Mouse (Mus musculus) heart, postnatal 36 days (tissue): ENCODE measurements around the gene Clec11a. TPM values are rescaled to one million over a fixed set of nuclear protein-coding genes. Genes with fewer than 3 reads are reported as not detected.
A peak's percentile ranks its signal among the peaks of the same experiment; 100 is the strongest.

Source experiments
- DNase-seq, 2 experiments: peaks; one replicate each; pipeline ENCODE4 v3.0.0; 2021 to 2022
- intact Hi-C: fragments of 180-260 bp; cut with DNase I; formaldehyde crosslinking; loops from one replicate; pipeline ENCODE4 v1.15.1; 2025
- total RNA-seq, 2 experiments: library from RNA; stranded (reverse); gene quantifications; 2 replicates each; pipeline ENCODE4 v1.2.3; 2021

Clec11a gene
- under 1 TPM; 0.75 to 0.84 TPM for total RNA-seq

DNA sequence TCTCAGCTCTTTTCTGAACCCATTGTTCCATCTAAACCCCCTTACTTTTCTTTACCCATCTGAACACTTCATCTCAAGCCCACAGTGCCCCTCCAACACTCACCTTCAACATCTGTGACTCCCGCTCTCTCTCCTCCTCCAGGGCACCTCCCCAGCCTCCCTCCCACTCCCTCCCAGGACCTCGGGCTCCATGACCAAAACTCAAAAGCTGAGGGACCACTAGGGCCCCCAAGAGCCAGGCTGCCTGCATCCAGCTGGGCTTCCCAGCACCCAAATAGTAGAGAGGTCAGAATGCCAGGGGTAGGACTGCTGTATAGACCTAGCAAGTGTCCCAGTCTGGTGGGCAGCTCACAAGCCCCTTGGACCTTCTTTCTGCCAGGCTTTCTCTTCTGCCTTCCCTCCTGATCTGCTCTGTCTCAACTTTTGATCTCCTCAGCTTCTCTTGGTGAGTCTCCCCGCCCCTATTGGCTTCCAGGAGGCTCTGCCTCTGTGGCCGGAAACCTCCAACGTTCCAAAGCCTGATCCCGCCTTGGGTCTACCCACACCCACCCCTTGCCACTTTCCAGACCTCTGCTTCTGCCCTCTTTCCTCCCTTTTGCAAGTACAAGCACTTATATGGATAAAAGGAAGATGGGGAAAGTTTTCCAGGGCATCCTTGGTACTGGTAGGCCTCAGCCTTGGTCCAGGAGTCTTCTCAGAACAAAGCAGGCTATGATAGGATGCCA is at the start of gene Clec11a:
Gene Clec11a (minus strand): TSS at position 387 of the 725 bp plus-strand sequence.
- intact Hi-C loops: loop anchor here (5.0 to 10.0 kb wide), 3 partner anchors 44 to 1728 kb away; partner anchors contain the start of genes Abcc6, Gm15517 and Nomo1
- DNase-seq: no peak

DNA sequence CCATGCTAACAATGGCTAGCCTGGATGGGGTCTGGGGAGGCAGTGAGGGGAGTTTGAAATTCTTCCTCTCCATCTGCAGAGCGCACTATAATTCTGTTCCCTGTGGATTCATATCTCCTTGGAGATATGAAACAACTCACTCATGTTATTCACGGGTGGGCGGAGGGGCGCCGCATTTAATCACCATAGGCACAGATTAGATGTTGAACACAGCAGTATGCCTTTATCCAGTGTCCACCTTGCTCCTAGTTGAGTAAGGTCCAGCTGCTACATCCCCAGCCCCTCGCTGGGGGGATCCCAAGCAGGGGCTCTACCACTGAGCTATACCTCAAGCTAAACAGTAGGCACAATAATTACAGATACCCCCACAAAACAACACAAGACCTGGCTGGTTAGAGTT is 48.7 kb upstream of the Clec11a start:
- no peak for DNase-seq
- intact Hi-C loops: loop anchor here (10.0 kb wide), 1 partner anchor 51 kb away; the partner anchor contains the start of gene Clec11a

DNA sequence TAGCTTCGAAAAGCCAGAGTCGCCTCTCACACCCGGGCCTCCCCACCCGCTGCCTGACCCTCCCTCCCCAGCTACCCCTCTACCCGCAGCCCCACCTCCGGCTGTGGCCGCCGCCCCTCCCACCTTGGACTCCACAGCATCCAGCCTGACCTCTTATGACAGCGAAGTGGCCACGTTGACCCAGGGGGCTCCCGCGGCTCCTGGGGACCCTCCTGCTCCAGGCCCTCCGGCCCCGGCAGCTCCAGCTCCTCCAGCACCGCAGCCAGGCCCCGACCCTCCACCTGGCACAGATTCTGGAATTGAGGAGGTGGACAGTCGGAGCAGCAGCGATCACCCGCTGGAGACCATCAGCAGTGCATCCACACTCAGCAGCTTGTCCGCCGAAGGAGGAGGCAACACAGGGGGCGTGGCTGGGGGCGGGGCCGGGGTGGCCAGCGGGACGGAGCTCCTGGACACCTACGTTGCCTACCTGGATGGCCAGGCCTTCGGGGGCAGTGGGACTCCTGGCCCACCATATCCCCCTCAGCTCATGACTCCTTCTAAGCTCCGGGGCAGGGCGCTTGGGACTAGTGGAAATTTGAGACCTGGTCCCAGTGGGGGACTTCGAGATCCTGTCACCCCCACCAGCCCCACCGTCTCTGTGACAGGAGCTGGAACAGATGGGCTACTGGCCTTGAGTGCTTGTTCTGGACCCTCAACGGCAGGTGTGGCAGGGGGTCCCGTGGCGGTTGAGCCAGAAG is 47.1 kb upstream of the Clec11a start:
- no peak for DNase-seq
- intact Hi-C loops: loop anchor here (10.0 kb wide), 1 partner anchor 49 kb away; the partner anchor contains the start of gene Clec11a

DNA sequence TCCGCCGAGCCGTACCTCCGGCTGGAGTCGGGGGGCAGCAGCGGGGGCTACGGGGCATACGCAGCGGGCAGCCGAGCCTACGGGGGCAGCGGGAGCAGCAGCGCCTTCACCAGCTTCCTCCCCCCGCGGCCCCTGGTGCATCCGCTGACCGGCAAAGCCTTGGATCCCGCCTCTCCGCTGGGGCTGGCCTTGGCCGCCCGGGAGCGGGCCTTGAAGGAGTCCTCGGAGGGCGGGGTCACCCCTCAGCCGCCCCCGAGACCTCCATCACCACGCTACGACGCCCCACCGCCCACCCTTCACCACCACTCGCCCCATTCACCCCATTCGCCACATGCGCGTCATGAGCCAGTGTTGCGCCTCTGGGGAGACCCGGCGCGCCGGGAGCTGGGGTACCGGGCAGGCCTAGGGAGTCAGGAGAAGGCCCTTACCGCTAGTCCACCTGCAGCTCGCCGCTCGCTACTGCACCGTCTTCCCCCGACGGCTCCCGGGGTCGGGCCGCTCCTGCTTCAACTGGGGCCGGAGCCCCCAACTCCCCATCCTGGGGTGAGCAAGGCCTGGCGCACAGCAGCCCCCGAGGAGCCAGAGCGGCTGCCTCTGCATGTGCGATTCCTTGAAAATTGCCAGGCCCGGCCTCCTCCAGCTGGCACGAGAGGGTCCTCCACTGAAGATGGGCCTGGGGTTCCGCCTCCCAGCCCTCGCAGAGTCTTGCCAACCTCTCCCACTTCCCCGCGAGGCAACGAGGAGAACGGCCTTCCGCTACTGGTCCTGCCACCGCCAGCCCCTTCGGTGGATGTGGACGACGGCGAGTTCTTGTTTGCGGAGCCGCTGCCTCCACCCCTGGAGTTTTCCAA is 46.3 kb upstream of the Clec11a start:
- DNase-seq: no peak
- intact Hi-C loops: loop anchor here (10.0 kb wide), 1 partner anchor 48 kb away; the partner anchor contains the start of gene Clec11a

DNA sequence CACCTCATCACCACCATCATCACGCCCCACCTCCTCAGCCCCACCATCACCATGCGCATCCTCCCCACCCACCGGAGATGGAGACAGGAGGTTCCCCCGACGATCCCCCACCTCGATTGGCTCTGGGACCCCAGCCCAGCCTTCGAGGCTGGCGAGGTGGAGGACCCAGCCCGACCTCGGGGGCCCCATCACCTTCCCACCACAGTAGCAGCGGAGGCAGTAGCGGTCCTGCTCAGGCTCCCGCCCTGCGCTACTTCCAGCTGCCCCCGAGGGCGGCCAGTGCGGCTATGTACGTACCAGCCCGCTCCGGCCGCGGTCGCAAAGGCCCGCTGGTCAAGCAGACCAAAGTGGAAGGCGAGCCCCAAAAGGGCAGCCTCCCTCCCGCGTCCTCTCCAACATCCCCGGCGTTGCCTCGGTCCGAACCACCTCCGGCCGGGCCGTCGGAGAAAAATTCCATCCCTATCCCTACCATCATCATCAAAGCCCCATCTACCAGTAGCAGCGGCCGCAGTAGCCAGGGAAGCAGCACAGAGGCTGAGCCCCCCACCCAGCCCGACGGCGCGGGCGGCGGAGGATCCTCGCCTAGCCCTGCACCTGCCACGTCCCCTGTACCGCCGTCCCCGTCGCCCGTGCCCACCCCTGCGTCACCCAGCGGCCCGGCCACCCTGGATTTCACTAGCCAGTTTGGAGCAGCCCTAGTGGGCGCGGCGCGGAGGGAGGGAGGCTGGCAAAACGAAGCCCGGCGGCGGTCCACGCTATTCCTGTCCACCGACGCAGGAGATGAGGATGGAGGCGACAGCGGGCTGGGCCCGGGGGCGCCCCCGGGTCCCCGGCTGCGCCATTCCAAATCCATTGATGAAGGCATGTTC is 45.4 kb upstream of the Clec11a start:
- intact Hi-C loops: loop anchor here (1.0 to 10.0 kb wide), 2 partner anchors 47 to 90 kb away; partner anchors contain the start of gene Clec11a
- no peak for DNase-seq

DNA sequence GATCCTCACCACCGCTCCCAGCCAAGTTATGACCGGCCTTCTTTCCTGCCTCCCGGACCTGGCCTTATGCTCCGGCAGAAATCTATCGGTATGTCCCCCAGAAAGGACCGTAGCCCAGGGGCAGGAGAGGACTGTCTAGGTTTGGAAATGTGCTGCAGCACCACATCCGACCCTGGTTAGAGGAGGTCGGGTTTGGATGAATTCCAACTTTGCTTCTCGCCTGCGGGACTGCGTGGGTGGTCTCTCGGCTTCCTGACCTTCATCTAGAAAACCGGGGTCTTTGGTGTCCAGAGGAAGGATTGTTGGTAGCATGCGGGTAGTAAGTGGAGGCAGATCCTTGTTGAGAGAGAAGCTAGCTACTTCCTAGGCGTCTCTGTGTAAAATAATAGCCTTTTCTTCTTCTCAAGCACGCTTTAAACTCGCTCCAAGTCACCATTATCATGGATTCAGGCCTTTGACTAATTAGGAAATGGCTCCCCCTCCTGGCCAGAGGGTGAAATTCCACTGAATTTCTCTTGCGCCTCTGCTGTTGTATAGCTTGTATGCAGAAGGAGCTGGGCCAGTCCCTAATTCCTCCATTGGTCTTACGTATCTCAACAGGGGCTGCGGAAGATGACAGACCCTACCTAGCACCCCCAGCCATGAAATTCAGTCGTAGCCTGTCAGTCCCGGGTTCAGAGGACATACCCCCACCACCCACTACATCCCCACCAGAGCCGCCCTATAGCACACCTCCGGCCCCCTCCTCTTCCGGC is 44.4 kb upstream of the Clec11a start:
- intact Hi-C loops: loop anchor here (1.0 to 10.0 kb wide), 2 partner anchors 46 to 89 kb away; partner anchors contain the start of gene Clec11a
- peak; percentile 67 to 73 for DNase-seq

DNA sequence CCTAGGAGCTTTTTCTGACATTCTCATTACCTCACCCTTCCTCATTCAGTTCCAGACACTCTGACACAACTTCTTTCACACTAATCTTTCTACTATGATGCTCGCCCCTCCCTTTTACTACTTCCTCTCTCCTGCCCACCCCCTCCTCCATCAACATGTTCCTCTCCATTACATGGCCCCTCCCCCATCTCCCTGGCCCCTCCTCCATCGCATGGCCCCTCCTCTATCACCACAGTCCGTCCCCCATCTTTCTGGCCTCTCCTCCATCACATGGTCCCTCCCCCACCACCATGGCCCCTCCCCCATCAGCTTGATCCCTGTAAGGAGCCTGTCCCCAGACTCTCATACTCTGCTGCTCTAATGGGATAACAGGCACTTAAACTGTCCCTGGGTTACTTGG is 42.3 kb upstream of the Clec11a start:
- DNase-seq: no peak
- intact Hi-C loops: no loop called here

DNA sequence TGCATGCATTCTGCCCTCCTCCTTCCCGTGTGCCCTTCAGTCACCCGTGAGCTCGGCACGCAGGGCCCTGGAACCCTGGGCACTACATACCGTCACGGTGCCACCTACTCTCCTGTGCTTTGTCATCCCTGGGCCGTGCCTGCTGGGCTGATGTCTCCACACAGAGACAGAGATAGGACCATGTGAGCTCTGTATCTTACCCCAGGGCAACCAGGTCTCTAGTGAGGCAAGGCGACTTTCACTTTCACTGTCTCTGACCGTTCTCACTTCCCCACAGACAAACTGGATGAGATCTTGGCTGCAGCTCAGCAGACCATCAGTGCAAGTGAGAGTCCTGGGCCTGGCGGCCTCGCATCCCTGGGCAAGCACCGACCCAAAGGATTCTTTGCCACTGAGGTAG is 37.9 kb upstream of the Clec11a start:
- intact Hi-C loops: no loop called here
- no peak for DNase-seq

DNA sequence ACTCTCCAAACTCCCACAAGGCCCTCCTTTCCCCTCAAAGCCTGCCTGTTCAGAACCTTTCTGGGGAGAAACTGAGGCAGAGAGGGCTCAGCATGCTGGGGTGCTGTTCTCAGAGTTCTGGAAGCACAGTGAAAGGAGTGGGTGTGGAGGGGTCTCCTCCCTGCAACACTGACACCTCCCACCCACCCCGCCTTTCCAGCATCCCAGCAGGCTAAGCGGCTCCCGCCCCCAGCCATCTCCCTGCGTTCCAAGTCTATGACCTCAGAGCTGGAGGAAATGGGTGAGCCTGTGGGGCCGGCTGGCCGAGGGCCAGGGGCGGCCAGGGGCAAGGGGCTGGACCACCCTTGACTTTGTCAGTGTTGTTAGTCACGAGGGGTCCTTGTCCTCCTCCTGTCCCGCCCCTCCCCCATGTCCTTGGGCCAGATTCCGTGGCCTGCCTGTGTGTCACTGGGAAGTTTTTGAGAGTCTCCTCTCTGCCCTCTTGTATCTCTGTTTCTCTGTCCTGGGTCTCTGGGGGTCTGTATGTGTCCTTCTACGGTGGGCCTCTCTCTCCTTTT is 36.8 kb upstream of the Clec11a start:
- intact Hi-C loops: no loop called here
- no peak for DNase-seq

DNA sequence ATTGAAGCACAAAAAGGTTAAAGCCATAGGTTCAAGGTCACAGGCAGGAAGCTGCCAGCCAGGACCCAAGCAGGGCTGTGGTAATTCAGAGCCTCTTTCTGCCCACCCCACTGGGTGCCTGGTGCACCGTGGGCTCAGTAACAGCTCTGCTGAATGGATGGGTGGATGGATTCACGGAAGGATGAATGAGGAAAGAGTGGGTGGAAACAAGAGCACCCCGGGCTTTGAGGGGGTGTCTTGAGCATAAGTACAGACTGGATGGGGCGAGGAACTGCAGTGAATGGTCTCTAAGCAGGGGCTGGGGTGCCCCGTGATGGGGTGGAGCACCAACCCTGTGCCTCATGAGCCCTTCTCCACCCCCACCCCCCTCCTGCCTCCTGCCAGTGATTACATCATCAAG is 35.0 kb upstream of the Clec11a start:
- intact Hi-C loops: no loop called here
- no peak for DNase-seq

DNA sequence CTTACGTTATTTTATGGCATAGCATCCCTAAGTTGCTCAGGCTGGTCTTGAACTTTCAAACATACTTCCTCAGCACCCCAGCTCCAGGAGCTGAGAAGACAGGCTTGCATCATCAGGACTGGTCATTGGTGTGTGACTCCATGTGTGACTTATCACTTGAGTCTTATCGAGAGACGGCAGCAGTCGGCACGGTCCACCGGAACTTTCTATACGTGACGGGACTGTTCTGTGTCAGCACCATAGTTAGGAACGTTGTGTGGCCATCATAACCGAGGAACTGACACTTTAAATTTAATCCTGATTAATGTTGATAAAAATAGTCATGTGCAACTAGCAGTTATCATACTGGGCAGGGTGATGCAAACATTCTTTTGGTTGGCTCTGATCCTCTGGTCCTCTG is 34.4 kb upstream of the Clec11a start:
- intact Hi-C loops: no loop called here
- DNase-seq: no peak

DNA sequence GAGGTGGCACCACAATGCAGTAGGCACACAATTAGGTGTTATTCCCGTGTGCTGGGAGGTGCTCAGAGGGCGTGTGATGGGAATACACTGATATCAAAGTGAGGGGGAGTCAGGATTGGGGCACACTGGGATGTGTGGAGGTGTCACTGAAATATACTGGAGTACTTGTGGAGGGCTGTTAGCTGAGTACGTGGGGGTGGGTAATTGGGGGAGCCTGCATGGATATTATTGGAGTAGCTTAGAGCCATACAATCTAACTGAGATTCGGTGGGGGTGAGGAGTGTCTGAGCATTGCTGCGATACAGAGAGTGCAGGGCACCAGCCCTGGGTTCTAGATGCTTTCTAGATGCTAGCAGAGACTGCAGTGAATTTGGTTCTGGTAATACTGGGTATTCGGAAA is 33.5 kb upstream of the Clec11a start:
- no peak for DNase-seq
- intact Hi-C loops: no loop called here

DNA sequence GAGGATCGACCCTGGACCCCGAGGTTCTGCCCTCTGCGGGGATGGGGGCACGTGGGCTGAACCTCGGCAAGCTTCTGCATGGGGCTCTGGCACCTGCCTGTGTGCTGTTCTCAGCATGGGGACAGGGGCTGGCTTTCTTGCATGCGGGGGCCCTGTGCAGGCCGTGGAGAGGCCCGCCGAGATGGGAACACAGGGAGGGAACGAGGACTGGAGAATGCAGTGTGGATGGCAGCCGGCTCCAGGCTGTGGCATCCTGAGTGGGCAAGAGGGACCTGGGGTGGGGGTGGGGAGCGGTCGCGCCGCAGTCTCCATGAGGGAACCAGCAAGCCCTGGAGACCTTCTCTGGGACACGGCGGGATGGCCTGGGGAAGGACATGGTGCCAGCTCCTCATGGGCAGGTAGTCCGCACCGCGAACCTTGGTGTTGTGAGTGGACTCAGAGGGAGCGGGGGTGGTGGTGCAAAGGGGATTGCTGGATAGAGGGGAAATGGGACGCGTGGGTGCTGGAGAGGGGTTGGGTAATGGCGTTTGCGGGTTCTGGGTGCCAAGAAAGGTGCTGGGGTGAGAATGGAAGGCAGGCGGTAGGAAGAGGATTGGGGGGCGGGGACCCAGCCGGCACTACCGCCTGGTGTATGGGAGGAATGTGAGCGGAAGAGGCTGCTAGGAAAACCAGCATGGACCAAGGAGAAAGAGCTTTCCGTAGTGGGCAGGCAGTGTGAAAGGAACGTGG is 30.6 kb upstream of the Clec11a start:
- intact Hi-C loops: no loop called here
- DNase-seq: no peak

DNA sequence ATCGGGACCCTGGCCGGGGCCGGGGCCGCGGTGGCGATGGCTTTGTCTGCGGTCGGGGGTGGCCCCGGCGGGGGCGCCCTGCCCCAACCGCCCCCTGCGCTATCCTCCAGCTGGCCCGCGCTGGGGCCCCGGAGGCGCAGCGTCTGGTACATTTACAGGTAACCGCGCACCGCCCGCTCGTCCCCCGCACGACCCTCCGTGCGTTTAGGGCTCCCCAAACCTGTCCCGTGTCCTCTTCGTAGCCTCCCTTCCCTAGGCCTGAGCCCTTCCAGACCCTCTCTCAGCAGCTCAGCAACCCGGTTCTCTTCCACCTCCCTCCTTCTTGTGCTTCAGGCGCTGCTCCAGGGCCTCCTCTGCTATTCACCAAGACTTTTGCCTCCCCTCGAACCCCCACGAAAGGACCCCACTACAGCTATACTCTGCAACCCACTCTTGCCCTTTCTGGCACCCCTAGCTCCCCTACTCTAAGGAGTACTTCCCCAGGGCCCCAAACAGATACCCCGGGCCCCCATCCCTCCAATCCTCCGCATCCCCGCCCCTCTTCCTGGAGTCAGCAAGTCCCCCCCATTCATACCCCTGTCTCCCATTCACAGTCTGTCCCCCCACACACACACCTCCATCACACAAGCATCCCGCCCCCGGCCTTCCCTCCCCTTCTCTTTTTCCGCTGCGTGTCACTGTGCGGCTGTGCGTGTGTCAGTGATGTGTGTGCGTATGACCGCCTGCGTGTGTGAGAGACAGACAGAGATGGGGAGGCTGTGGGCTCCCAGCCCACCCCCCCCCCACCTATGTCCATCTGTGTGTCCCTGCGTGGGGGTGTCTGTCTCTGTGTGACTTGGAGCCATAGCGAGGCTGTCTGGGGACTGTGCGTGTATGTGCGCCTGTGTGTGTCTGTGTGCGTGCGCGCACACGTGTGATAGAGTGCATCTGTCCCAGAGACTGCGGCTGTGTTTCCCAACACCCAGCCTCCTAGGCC is 29.6 kb upstream of the Clec11a start:
- intact Hi-C loops: no loop called here
- no peak for DNase-seq

DNA sequence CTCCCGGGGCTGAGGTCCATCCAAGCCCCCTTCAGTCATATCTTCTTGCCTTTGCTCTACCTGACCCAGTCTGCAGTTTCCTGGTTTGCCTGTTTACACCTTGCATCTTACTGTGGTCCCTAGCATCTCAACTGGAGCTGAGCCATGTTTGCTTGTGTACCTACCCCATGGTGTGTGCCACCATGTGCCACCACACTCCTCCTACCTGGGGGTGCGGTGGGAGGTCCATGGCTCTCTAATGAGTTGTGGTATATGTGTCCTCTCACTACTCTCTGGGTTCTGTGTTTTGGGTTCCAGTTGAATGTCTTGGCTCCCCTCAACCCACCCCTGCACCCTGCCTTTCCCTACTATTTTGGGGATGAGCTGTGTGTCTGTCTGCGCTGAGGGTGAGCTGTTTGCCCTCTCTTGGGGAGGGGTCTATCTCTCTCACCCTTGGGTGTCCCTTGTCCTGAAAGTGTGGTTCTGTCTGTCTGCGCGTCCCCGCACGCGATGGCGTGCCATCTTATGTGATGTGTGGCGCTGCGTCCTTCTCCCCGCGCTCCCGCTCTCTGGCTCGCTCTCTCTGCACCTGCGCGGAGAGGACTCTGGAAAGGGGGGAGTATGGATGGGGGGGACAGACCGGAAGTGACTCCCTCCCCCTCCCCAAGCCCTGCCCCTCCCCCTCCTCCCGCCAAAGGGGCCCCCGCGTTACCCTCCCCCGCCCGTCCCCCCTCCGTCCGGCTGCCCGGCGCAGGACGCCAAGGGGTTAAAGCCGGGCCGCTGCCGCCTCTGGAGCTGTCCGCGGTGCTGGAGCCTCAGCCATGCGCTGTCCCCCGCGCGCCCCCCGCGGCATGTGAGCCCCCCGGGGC is 28.6 kb upstream of the Clec11a start:
- intact Hi-C loops: no loop called here
- no peak for DNase-seq

DNA sequence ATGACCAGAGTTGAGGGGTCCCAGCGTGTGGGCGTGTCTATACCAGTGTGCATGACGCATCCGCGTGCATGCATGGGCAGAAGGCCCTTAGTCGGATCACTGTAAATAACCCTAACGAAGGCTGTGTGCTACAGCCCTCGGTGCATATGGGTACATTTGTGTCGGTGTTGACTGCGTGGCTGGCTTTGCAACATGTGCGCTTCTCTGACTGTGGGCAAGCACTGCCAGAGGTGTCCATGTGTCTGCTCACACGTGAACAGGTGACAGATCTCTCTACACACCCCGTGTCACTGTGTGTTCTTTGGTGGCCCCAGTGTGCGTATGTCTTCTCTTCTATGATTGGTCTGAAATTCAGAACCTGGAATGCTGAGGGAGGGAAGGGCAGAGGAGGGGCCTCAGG is 27.4 kb upstream of the Clec11a start:
- no peak for DNase-seq
- intact Hi-C loops: no loop called here
